Mouse (Mus musculus) frontal cortex, postnatal 36 days (tissue): ENCODE measurements at regions not wholly inside any gene's neighbourhood (a gene's known extent, or its start where the extent isn't known, plus 50 kb on each side); places are given as distances from the start of the nearest gene placed in this dataset.
A peak's percentile ranks its signal among the peaks of the same experiment; 100 is the strongest.

ENCODE experiments used
- DNase-seq, 2 experiments: peaks; one replicate each; pipeline ENCODE4 v3.0.0; 2022; ENCODE audit warnings: low spot score in 2 of 2

DNA sequence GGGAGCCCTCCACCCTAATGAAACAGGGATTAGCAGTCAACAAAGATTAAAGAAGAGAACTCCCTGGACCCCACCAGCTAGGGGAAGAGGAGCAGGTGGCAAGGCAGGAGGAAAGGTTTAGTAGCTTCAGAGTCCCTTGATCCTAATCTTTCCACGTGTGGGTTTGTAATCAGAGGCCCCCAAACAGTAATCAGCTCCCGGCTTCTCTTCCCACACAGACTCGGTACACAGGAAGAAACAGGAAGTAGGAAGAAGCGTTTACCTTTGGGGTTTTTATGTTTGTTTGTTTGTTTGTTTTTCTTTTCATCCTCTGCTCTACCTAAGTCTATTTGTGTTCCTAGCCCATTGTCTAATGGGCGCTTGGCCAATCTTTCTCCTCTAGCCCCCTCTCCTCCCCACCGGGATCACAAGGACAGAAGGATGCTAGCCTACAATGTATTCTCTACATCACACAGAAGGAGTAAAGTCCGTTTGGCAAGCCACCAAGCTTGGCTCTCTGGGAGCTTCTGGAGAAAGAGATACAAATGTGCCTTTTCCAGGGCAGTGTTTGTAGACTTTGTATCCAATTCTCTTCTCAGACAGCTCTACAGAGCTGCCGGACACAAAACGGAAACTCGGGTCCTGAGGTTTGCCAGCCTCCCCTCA is 226.5 kb upstream of the Jarid2 start:
- peak in 1 of 2 experiments; percentile 25 for DNase-seq

- DNase-seq = no peak
Measured at GRCm38 (mm10) chr13:44503257-44503950, 225.9 kb upstream of the Jarid2 start.

DNA sequence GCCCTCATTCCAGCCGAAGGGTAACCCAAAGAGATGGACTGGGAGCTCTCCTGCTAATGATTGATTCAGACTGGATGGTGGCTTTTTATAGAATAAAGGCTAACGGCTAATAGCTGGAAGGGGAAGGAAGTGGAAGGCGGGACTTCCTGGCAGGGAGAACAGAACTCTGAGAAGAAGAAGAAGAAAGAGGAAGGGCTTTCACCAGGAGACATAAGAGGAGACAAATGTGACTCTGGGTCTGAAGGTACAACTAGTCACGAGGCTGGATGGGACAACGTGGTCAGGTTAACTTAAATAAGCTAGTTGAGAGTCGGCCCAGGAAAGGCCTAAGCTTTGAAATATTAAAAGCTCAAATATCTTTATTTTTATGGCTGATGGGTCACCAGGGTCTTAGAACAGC is 224.8 kb upstream of the Jarid2 start:
- no peak for DNase-seq

GRCm38 (mm10) chr13:44506975-44507374 is 222.3 kb upstream of the Jarid2 start:
- DNase-seq = no peak

DNA sequence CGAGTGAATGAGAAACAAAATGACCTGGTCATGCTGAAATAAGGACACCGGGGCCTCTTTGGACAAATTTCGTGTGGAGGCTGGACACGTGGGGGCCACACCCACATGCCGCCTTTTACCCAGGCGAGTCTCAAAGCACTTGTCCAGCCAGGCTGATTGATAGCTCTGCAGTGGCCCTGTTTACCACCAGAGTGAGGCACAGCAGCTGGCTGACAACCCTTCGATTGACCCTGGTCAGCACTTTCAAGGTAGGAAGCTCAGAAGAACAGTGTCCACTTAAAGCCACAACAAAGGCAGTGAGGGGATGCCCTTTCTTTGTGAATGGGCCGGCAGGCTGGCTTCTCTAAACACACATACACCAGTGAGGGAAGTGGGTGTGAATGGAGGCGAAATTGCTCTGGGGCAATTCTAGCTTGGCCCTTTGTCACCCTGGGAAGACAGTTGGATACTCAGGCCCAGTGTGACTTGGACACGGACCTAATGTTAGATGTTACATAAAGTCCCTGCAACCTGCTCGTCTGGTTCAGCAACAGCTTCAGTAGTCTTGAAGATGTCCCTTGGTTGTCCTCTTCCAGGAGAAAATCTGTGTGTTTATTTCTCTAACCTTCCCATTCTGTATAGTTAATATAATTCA is 219.6 kb upstream of the Jarid2 start:
- no peak for DNase-seq

DNA sequence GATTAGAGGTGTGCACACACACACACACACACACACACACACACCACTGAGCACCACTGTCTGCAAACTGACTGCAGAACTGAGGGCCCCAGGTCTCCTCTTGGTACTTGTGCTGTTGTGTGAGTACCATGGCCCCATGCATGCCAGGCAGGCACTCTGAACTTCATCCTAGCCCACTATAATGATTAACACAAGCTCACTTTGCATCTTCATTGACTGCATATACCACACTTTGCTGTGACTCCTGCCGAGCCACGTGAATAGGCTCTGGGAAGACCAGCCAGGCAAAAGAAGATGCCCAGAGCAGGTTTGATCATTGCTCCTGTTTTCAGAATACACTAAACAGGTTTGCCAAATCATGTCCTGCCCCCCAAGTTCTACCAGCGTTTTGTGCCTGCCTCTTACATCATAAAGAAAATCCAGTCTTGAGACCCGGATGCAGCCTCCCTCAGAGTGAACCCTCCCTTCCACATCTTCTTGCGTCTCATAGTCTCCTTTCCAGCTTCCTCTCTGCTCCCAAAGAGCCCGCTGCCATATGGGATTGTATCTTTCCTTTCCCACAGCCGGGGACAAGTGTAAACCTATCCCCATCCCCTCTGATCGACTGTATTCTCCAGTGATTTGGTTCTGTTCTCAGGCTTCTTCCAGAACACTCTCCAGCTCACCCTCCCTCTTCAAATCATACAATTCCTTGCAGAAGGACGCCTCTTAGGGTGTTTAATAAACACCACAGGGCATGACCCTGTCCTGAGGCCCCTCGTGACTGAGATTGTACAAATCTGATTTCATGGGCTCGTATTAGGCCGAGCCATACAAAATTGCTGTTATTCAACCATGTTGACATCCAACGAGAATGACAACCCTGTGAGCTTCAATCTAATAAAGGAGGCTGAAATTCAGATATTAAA is 215.6 kb upstream of the Jarid2 start:
- DNase-seq = no peak

DNA sequence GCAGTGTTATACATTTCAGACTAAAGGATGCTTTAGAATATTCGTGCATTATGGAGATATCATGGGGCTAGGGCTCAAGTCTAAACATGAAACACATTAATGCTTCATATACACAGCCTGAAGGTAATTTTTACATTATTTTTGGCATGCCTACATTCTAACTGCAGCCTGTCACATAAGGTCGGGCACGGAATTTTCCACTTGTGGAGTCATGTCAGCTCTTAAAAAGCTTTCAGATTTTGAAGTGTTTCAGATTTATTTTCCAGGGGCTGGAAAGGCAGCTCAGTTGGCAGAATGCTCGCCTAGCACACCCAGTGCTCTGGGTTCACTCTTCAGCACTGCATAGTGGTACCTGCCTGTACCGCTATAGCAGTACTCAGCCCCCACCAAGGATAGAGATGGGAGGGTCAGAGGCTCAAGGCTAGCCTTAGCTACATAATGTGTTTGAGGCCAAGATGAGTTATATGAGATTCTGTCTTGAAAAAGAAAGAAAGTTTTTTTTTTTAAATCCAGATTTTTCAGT is 214.6 kb upstream of the Jarid2 start:
- no peak for DNase-seq

DNA sequence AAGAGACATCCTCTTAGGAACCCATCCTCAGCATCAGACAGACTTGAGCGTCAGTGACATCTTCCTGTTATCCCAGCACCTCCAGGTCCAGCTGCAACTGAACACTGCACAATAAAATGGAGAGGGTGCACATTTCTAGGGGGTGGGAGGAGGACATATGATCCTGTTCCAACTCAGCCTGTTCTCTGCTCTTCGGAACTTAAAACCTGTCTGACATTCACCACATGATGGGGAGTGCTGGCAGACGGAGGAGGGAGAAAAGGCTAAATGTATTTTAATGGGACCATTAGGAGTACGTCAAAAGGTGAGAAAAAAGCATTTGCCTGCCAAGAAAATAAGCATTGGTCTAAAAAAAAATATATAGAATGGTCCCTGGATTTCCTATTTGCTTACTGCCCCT is 212.4 kb upstream of the Jarid2 start:
- no peak for DNase-seq

GRCm38 (mm10) chr13:44517312-44517711 is 212.0 kb upstream of the Jarid2 start:
- DNase-seq = no peak

- no peak for DNase-seq
Measured at GRCm38 (mm10) chr13:44518215-44518614, 211.1 kb upstream of the Jarid2 start.

DNA sequence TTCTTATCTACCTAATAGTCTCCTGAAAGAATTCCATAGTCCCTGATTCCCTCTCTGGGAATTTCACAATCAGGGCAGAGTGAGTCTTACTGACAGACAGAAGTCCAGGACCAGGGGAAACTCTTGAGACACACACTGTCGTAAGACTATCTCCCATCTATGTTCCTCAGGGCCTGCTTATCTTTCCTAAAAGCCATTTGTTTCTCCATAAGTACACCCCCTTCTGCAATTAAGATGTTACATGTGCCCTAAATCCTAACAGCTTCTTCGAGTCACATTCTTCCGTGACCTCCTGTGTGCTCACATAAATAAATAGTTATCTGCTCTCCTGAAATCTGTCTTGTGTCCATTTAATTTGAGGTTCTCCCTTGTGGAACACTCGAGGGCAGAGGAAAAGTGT is 205.8 kb upstream of the Jarid2 start:
- no peak for DNase-seq

- DNase-seq = no peak
Measured at GRCm38 (mm10) chr13:44530867-44531564, 198.3 kb upstream of the Jarid2 start.

GRCm38 (mm10) chr13:44532631-44533180 is 196.6 kb upstream of the Jarid2 start:
- no peak for DNase-seq

DNA sequence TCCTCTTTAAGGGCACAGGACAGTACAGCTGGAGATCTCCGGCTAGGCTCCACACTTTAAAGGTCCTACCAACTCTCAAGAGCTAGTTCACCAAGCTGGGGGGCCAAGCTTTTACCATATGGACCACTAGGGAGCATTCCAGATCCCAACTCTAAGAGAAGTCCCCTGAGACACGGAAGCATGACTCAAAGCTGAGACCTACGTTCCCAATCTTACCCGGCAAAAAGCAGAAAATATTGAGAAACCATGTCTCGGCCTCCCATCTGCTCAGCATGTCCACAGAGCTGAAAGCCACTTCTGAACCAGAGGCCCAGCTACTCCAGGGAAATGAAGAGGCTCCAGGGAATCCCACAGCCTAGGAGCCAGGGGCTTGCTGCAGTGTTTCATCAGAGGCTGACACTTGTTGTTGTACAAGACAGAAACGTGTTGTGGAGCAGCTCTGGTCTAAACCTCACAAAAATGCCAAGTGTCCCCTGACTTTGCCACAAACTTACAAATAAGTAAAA is 194.6 kb upstream of the Jarid2 start:
- no peak for DNase-seq

- no peak for DNase-seq
Measured at GRCm38 (mm10) chr13:44535441-44535840, 193.8 kb upstream of the Jarid2 start.

DNA sequence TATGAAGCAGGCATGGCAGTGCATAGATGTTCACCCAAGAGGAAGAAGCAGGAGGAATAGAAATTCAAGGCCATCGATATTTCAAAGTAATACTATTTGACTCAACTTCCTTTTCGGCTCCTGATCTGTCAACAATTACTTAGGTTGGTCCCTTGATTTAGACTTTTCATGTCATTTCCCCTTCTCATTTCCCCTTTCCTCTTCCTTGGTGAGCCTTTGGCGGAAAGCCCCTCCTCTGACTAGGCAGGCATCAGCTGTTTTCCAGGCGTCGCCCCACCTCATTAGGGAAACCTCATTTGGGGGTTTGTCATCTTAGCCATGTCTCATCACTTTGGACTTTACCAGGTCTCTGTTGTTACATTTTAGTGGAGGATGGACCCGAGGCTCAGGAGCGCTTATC is 191.0 kb upstream of the Jarid2 start:
- no peak for DNase-seq

GRCm38 (mm10) chr13:44540401-44540800 is 188.9 kb upstream of the Jarid2 start:
- no peak for DNase-seq

- DNase-seq = no peak
Measured at GRCm38 (mm10) chr13:44541243-44541653, 188.0 kb upstream of the Jarid2 start.

- no peak for DNase-seq
Measured at GRCm38 (mm10) chr13:44544786-44545185, 184.5 kb upstream of the Jarid2 start.

DNA sequence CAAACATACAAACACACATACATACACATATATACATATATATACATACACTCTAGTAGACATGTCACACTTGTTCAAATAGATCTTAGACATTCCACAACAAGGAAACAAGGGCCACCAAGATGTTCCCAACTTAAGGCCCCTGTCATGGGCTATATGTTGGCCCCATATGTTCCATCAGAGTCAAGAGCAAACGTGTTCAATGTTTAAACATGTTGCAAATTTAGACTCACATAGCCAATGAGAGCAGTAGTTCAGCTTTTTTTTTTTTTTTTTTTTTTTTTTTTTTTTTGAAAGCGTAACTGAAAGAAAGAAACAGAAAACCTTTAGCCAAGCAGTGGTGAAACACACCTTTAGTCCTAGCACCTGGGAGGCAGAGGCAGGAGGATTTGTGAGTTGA is 183.0 kb upstream of the Jarid2 start:
- DNase-seq = no peak

GRCm38 (mm10) chr13:44548880-44549279 is 180.4 kb upstream of the Jarid2 start:
- no peak for DNase-seq
